Mouse (Mus musculus): ENCODE results near the gene Slc37a3.
A peak's percentile ranks its signal among the peaks of the same experiment; 100 is the strongest.
"Not testable (repeated sequence)": the region's sequence is repeated elsewhere in the genome, so short reads cannot be mapped to it uniquely, and the experiment has no call there.

Gene Slc37a3

DNA sequence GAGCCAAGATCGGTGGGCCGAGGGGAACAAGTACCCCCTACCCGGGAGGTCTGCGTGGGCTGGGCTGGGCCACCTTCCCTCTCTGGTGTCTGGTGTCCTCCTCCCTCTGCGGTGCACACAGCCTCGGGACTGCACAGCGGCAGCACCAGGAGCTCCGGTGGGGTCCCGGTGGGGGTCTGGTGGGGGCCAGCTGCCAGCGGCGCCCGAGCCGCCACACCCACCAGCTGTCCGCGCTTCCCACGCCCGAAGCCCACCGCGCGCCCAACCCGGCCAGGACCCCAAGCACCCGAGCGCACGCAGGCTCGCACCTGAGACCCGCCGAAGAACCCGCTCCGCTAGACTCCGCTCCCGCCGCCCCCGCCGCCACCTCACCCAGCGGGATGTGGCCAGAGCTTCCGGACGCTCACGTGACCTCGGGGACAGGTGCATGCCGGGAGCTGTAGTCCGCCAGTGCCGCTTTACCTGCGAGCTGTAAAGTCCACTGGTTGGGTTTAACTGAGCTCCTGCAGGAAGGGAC is at the start of gene Slc37a3:
Gene Slc37a3 (minus strand): TSS at position 365 of the 517 bp plus-strand sequence.
- peak; percentile 88 to 91 for DNase-seq (ENCODE audit: low spot score in 2 of 2)

DNA sequence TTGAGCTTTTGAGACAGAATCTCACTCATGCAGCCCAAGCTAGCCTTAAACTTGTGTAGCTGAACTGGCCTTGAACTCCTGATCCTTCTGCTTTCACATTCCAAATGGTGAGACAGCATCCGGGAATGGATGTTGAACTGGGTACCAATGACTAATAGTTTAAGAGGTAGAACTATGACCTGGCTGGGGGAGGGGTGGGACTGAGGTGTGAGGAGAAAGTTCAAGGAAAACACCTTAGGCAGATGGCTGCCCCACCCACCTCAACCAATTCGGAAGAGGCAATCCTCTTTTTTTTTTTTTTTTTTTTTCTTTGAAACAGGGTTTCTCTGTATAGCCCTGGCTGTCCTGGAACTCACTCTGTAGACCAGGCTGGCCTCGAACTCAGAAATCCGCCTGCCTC is 49.2 kb upstream of the Slc37a3 start:
- no peak for DNase-seq (ENCODE audit: low spot score in 2 of 2)

DNA sequence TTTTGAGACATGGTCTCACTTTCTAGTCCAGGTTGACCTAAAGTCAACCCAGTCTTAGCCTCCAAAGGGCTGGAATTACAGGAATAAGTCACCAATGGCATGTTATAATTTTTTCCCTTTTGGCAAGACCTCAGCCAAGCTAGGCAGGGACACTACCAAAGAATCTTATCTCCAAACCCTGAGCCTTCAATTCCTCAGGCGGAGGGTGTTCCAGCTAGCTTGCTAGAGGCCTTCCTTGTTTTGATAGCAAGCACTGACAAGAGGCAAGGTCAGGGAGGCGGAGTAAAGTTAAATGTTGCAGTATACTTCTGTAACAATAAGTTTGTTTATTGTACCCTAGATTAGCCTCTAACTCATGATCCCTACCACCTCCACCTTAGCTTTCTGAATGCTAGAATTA is 47.7 kb upstream of the Slc37a3 start:
- no peak for DNase-seq (ENCODE audit: low spot score in 2 of 2)

DNA sequence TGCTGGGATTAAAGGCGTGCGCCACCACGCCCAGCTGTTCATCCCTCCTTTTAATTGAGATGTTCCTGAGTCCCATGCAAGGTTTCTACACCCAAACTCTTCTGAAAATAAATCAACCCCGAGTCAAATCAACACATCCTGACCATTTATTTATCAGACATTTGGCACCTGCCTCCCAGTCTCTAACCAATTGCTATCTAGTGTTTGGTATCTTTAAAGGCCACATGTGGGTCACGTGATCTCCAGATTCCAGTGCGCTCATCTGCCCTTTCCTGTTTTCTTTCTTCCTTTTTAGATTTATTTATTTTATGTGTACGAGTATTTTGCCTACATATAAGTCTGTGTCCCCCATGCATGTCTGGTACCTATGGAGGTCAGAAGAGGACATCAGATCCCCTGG is 46.2 kb upstream of the Slc37a3 start:
- no peak for DNase-seq (ENCODE audit: low spot score in 2 of 2)

DNA sequence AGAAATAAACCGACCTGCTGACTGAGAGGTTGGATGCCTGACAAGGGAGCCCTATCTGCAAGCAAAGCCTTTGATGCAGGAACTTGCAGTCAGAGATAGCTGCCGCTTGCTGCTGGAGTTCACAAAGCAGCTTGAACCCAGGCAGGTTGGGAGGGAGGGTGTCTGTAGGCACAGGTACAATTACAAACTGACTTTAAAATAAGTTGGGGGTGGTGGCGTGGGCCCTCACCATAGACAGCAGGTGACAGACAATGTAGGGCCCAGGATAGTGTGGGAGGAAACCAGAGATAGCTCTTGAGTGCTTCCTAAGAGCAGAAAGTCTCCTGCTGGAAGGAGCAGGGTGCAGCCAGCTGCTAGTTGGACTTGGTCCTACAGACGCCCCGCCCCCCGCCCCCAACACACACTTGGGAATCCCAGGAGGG is 45.7 kb upstream of the Slc37a3 start:
- no peak for DNase-seq (ENCODE audit: low spot score in 2 of 2)

DNA sequence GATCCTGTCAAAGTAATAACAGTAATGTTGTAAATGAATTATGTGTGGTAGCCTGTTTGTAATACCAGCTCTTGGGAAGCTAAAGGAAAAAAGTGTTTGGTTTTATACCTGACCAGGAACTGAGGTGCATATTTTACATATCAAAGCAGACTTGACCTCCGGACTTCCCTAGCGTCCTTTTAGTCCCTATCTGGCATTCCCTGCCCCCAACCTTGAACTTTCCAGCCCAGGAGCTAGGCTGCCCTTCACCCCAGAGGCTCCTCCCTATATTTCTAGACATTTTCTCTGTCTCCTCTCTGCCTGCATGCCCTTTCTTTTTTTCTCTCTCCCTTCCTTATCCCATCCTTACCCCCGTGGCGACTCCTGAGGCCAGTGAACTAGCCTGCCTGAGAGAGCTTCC is 43.4 kb upstream of the Slc37a3 start:
- no peak for DNase-seq (ENCODE audit: low spot score in 2 of 2)

DNA sequence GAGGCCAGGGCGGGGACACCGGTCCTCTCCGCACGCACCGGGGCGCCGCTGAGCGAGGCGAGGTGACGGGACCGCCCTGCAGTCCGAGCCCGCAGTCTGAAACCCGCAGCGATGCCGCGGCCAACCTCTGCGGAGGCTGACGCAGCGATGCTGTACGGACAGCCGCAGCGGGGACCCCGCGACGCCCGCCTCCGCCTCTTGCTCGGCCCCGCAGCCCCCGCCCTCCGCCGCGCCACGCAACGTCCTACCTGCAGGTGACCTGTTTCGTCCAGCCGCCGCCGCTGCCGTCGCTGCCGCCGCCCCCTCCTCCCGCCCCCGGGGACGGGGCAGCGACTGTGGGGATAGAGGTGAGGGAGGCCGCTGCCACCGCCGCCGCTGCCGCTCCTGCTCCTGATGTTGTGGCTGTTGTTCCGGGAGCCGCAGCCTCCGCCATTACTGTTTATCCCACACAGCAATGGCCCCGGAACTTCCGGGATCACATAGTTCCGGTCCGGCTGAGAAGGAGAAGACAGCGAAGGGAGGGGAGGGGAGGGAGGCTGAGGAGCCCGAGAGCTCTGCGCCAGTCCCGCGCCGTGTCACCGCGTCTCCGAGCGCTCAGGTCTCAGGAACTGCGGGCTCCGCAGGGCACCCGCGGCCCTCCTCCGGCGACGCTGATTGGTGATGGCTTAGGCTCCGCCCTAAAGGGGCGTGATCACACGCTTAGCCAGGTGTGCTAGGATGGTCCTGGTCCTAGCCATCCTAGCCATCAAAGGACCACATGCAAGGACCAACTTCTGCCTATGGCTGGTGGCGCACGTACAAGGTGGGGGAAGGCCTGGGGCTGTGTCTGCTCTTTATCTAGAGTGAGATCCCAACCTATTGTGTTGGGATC is 42.6 kb upstream of the Slc37a3 start, which contains the start of gene Mkrn1:
Gene Mkrn1 (minus strand): TSS at position 612 of the 871 bp plus-strand sequence.
- DNase-seq (ENCODE audit: low spot score in 2 of 2), result peak; percentile 71 to 72

DNA sequence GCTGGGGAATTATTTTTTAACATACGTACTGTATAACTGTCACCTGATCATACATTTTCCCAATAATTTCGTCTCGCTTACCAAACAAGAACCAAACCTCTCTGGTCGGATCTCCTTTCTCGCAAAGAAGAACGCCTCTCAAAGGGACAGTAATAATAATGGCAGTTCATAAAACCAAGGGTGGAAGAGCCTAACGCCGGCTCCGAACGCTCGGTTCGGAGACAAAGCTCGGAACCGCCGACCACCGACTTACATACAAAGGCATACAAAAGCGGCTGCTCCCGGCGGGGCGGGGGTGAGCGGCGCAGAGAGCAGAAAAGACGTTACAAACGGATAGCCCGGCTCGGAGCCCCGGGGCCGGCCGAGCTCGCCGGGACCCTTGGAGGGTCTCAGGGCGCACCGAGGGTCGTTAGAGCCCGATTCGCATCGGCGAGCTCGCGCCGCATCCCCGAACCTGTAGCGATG is 41.9 kb upstream of the Slc37a3 start:
- DNase-seq (ENCODE audit: low spot score in 2 of 2), result no peak

DNA sequence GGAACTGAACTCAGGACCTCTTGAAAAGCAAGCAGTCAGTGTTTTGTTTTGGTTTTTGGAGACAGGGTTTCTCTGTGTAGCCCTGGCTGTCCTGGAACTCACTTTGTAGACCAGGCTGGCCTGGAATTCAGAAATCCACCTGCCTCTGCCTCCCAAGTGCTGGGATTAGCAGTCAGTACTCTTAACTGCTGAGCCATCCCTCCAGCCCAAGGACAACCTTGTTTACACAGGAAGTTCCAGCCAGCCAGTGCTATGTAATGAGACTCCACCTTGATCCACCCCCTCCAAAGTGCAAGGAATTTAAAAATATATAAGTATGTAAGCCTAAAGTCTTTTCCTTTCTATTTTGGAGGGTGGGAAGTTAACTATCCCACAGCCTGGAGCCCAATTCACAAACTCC is 39.2 kb upstream of the Slc37a3 start:
- not testable (repeated sequence) for DNase-seq (ENCODE audit: low spot score in 2 of 2)

DNA sequence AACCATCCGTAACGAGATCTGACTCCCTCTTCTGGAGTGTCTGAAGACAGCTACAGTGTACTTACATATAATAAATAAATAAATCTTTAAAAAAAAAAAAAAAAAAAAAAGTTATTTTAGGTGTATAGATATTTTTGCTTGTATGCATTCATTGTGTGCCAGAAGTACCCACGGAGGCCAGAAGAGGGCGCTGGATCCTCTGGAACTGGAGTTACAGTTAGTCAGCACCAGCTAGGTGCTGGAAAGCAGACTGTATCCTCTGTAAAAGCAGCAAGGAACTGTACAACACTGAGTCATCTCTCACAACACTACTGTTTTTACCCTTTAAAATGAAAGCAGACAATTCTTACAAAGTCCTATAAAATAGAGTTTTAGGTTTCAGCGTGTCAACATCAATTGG is 38.3 kb upstream of the Slc37a3 start:
- peak; percentile 64 to 84 for DNase-seq (ENCODE audit: low spot score in 2 of 2)

DNA sequence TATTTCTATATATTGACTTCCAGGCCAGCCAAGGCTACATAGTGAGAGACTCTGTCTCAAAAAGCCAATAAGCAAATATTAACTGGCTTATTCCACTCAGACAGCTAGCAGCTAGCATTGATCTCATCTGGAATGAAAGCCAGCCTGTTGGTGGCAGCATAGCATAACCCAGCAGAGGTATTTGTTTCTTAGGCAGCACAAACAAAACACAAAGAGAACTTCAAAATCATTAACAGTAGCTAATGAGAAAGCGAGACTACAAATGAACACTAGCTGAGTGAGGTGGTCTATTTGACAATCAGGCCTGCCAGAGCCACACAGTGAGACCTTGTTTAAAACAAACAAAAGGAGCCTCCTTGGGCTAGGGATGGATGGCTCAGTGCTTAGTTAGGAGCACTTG is 36.6 kb upstream of the Slc37a3 start:
- no peak for DNase-seq (ENCODE audit: low spot score in 2 of 2)

DNA sequence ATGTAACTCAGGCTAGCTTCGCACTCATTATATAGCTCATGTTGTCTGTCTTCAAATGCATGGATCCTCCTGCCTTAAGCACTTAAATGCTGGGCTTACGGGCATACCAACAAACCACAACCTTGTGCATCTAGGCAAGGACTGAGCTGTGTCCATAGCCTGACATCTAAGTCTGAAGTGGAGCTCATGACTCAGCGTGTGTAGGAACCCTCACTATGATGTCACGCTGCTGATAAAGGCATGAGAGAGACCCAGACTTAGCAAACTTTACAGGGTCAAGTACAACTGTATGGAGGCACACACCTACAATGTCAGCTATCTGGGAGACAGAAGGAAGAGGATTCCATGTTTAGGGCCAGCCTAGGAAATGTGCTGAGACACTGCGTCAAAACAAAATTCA is 29.0 kb upstream of the Slc37a3 start:
- DNase-seq (ENCODE audit: low spot score in 2 of 2), result no peak

DNA sequence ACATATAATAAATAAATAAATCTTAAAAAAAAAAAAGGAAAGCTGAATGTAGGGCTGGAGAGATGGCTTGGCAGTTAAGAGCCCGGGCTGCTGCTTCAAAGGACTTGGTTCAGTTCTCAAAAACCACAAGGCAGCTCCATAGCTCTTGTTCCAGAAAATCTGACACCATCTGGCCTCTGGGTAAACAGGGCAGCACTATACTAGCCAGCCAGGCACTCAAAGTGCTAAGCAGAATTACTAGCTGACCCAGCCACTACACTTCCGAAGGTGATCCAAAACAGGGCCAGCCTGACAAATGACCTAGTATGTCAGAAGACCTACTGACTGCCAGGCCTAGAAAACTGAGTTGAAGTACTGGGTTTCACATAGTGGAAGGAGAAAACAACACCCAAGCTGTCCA is 25.7 kb upstream of the Slc37a3 start:
- no peak for DNase-seq (ENCODE audit: low spot score in 2 of 2)

DNA sequence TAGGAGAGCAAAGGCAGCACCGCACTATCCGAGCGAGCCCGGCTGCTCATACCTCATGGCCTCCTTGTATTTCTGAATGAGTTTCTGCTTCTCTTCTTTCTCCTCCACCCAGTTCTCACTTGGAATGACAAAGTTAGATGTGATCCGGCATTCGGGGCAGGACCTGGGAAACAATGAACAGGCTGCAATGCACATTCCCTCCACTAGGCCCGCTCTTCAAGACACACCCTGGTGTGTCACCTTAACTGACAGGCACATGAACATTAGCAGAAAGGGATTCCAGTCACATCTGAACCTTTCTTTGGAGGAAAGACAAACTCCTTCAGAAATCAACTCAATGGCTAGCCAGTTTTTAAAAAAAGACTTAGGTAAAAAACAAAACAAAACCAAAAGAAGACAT is 22.9 kb upstream of the Slc37a3 start:
- no peak for DNase-seq (ENCODE audit: low spot score in 2 of 2)

DNA sequence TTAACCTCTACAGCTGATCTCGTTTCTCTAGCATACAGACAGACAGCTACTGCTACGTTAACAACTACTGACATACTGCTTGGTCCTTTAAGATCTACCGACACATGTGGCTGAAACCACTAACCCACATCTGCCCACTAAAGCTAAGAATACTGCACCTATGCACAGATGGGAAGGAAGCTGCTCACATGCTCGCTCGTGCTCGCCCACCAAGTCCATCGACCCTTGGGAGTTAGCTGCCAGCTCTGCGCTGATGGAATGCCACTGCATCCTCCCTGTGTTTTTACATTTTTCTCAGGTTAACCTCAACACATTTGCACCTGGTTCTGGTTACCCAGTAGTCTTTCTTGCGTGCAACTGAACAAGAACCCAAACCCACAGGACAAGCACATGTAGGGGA is 20.9 kb upstream of the Slc37a3 start:
- no peak for DNase-seq (ENCODE audit: low spot score in 2 of 2)

DNA sequence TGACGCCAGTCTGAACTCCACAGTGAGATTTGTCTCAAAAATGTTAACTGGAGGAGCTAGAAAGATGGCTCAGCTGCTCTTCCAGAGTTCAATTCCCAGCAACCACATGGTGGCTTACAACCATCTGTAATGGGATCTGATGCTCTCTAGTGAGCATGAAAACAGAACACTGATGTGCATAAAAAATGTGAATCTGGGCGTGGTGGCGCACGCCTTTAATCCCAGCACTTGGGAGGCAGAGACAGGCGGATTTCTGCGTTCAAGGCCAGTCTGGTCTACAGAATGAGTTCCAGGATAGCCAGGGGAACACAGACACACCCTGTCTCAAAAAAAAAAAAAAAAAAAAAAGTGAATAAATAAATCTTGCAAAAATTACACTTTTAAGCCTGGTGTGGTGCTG is 19.6 kb upstream of the Slc37a3 start:
- no peak for DNase-seq (ENCODE audit: low spot score in 2 of 2)

DNA sequence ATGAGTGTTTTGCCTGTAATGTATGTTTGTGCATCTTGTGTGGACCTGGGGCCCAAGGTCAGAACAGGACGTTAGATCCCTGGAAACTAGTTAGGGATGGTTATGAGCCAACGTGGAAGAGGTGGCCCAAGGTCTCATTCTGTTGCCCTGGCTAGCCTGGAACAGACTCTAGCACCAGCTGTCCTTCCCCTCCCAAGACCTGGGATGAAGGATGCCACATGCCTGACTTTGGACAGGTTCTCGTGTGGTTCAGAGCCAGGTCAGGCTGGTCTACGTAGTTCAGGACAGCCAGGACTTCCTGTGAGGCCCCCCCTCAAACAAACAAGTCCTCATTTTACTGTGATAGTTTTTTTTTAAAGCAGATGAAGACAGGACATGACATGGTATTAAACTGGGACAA is 18.4 kb upstream of the Slc37a3 start:
- no peak for DNase-seq (ENCODE audit: low spot score in 2 of 2)

DNA sequence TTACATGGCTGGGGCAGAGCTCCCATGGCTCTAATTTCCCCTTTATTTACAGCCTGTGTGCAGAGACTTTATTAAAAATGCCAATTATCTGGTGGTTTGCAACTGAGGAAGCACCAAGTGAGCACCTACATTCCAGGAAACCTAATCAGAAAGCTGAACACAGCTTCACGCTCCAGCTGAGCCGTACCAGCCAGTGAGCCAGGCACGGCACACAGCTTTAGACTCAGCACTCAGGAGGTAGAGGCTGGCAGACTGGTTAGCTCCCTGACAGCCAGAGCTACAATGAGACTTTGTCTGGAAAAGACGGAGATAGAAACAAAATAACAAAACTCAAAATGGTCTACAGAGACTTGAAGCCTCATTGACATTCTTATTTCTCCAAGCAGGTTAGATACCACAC is 18.0 kb upstream of the Slc37a3 start:
- no peak for DNase-seq (ENCODE audit: low spot score in 2 of 2)

DNA sequence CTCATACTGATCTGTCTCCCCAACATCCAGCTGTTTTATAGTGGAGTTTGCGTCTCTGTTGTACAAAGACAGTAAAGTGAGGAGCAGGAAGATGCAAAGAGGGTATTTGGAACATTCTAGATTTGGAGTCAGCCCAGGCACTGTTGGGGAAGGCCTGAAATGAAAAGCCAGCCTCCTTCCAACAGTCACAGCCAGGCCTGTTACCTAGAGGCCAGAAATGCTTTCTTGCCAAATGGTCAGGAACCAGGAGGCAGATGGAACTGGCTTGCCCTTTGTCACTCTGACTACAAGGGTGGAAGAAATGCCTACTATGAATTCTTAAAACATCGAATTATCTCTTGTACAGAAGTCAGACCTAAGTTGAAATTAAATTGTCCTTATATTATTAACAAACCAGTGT is 12.5 kb upstream of the Slc37a3 start:
- DNase-seq (ENCODE audit: low spot score in 2 of 2), result no peak

DNA sequence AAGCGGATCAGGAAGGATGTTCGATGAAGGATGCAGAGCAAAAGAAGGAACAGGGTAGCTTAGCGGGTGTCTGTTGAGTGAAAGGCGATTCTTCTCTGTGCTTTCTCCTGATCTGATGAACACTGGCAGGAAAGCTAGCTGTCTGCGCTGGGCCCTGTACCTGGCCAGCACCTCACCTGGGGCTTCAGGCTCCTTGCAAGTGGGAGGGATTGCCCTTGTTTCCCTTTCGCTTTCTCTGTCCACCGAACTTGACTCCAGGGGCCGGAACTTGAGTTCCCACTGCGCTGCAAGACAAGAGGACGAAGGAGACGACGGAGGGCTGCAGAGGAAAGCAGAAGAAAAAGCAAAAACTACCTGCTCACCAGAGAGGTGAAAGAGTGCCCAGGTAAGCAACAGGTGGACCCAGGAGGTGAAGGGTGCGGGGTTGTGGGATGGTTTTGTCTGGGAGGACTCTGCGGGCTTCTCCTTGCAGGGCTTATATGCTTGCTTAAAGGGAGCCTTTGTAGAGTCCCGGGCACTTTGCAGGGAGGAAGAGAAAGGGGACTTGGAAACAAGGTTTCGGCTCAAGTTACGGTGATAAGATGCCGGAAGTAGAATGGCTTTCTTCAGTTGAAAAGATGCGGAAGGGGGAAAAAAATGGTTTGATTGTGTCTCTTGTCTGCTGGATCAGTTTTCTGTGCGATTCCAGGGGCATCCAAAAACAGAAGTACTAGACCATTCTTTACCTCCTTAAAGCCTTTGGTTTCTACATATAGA is 3.8 kb upstream of the Slc37a3 start, which contains the start of gene Rab19:
Gene Rab19 (plus strand): TSS at position 51 of the 756 bp plus-strand sequence.
- peak; percentile 31 to 42 for DNase-seq (ENCODE audit: low spot score in 2 of 2)

DNA sequence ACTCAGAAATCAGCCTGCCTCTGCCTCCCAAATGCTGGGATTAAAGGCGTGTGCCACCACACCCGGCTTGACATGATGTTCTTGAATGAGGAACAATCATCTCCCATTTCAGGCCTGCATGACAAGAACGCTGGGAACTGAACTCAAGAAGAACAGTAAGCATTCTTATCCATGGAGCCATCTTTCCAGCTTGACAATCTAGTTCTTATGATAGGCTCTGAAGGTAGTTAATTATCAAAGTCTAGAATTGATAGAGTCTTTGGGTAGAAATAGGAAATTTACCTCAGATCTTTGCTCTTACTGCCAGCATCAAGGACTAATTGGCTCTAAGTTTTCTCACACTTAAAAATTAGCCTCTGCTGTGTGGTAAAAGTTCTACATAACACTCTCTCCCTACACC is 2.8 kb upstream of the Slc37a3 start:
- DNase-seq (ENCODE audit: low spot score in 2 of 2), result no peak

DNA sequence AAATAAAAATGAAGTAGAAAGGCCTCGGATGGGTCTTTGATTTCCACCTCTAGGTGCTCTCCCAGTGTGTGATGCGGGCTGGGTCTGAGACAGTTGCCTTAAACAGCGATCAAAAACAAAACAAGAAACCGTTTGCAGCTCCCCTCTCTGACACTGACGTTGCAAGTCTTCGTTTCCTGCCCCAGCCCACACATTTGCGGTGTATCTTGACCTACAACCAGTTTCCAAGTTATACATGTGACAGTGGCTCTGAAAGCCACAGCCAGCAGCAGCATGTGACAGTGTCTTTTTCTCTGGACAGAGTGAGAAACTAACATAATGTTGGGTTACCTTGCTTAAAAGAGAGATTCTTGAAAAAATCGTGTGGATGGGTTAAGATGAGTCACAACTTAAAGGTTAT is 2.3 kb upstream of the Slc37a3 start:
- peak; percentile 66 to 76 for DNase-seq (ENCODE audit: low spot score in 2 of 2)

DNA sequence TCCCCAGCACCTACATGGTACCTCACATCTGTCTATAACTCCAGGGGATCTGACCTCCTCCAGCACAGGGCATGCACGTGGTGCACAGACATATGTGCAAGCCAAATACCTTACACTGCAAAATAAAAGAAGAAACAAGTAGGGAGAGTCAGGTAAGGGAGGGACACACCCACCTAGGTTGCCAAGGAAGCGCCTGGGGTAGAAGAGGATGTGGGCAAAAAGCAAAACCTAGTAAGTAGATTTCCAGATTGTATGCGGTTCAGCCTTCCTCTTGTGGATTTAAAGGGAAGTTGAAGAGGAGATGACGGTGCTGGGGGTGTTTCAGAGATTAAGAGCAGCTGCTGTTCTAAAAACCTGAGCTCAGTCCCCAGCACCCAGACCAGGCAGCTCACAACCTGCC is 1.7 kb upstream of the Slc37a3 start:
- DNase-seq (ENCODE audit: low spot score in 2 of 2), result peak; percentile 55 to 66

Data from thymus, postnatal 10 days (tissue).